Mouse (Mus musculus) pancreas, adult 10 weeks (tissue): Measurements from ENCODE around the gene Uvrag. TPM values are rescaled to one million over a fixed set of nuclear protein-coding genes. Genes with fewer than 3 reads are reported as not detected.

Experiments used
- polyA plus RNA-seq: library from polyadenylated mRNA; stranded (reverse); fragments of 350-450 nt; fragmentation: Illumina TruSeq; extraction: RNeasy Lipid Tissue Mini Kit (QIAGEN cat#74804); gene quantifications from one replicate; pipeline ENCODE4 v1.2.3, GENCODE M21; 2015; ENCODE audit warnings: low read depth, low replicate concordance; ENCODE audit not compliant: insufficient read depth

The Uvrag gene
- 4.5 TPM for polyA plus RNA-seq

GRCm38 (mm10) chr7:99140984-99141918 lies at the start of gene Uvrag:
TSS of gene Uvrag (minus strand) at chr7:99141141.

GRCm38 (mm10) chr7:99182432-99183172 lies 41.7 kb upstream of the Uvrag start, which contains the start of gene Dgat2:
TSS of gene Dgat2 (minus strand) at chr7:99182719.

Other genes starting within 250 kb of the Uvrag start
- 6.7 TPM for gene Dgat2, start 41.6 kb upstream of the Uvrag start, polyA plus RNA-seq
- gene Mogat2, start 97.5 kb upstream of the Uvrag start, polyA plus RNA-seq, result not detected
- gene Map6, start 126.3 kb upstream of the Uvrag start, polyA plus RNA-seq, result 3.8 TPM
- gene Serpinh1, start 212.1 kb upstream of the Uvrag start, polyA plus RNA-seq, result 67.3 TPM
- gene Gdpd5, start 240.3 kb upstream of the Uvrag start, polyA plus RNA-seq, result 9.1 TPM